Mouse (Mus musculus): Measurements from ENCODE around the gene Hnrnph2. TPM values are rescaled to one million over a fixed set of nuclear protein-coding genes. Genes with fewer than 3 reads are reported as not detected.

Hnrnph2 gene
- total and polyA plus RNA-seq, 3 experiments = 127 to 295 (median 200) TPM

DNA sequence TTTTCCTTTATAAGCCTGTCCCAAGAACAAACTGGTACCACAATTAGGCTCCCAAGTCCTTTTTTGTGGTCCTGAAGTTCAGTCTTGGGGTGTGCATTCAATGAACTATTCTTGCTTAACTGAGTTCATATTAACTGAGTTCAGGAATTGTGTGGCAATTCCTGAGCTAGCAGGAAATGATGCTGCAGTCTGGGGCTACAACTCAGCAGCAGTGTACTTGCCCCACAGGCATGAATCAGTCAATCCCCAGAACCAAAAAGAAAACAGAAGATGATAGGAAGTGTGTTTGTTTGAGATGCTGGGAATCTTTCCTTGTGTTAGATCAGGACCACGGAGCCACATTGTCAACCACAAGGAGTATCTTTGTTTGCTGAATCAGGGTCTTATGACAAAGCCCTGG, 51.1 kb downstream of the Hnrnph2 start:
- peaks cover 0 to 5% of the 10 kb centered on the region in 2 experiments; a peak in 2 of 4 replicates for H3K4me1 ChIP-seq (ENCODE audit: control insufficient read depth in 1 of 2, insufficient read depth in 2 of 2, low read length in 2 of 2)
- H3K27ac ChIP-seq (ENCODE audit: control insufficient read depth, low read depth, low read length) = no peak overlapping the region
- H3K4me3 ChIP-seq (ENCODE audit: control insufficient read depth in 1 of 2, insufficient read depth in 1 of 2, low read depth in 2 of 2, low read length in 2 of 2) = no peak overlapping the region
- H3K27me3 ChIP-seq (ENCODE audit: control insufficient read depth in 1 of 2, insufficient read depth in 2 of 2, low read length in 2 of 2) = peaks cover 1 to 2% of the 10 kb centered on the region in 2 experiments; a peak in 2 of 4 replicates
- no peak for DNase-seq (ENCODE audit: low read depth, low spot score)
- no peaks in the 10 kb centered on the region for H3K79me2 ChIP-seq (ENCODE audit: control insufficient read depth, insufficient read depth, low read length, poor library complexity)
- no peaks in the 10 kb centered on the region for H3K9me3 ChIP-seq (replicated peaks; ENCODE audit: insufficient read depth, low read length)
- H3K9ac ChIP-seq (ENCODE audit: control insufficient read depth, low read depth, low read length, poor library complexity, severe bottlenecking) = no peak overlapping the region
- no peak for TF ChIP-seq ELF1 (IDR thresholded peaks at IDR 0.05; ENCODE audit: low read depth, low read length)
- TF ChIP-seq MXI1 (IDR thresholded peaks at IDR 0.05; ENCODE audit: low read depth, low read length) = no peak
- TF ChIP-seq CTCF (IDR thresholded peaks at IDR 0.05 in 2 of 3, conservative IDR thresholded peaks at IDR 0.05 in 1 of 3; ENCODE audit: control insufficient read depth in 1 of 3, insufficient read depth in 1 of 3, low read depth in 2 of 3, low read length in 3 of 3, poor library complexity in 1 of 3, severe bottlenecking in 1 of 3) = no peak
- no peak for TF ChIP-seq TAL1 (IDR thresholded peaks at IDR 0.05; ENCODE audit: low read length)
- TF ChIP-seq MAFK (IDR thresholded peaks at IDR 0.05; ENCODE audit: borderline replicate concordance, low read depth, low read length) = no peak
- TF ChIP-seq NRF1 (IDR thresholded peaks at IDR 0.05; ENCODE audit: insufficient read depth, low read depth, low read length, poor library complexity, severe bottlenecking) = no peak
- TF ChIP-seq POLR2AphosphoS2 (IDR thresholded peaks at IDR 0.05; ENCODE audit: low read length) = no peak
- no peak for TF ChIP-seq ZC3H11A (IDR thresholded peaks at IDR 0.05; ENCODE audit: low read depth, low read length)
- no peak for TF ChIP-seq USF1 (IDR thresholded peaks at IDR 0.05; ENCODE audit: low read depth, low read length)
- TF ChIP-seq MAZ (IDR thresholded peaks at IDR 0.05; ENCODE audit: low read depth, low read length) = no peak
- no peak for TF ChIP-seq MAX (IDR thresholded peaks at IDR 0.05; ENCODE audit: low read length)
- TF ChIP-seq BHLHE40 (IDR thresholded peaks at IDR 0.05; ENCODE audit: borderline replicate concordance, low read depth, low read length) = no peak
- no peak for TF ChIP-seq TCF12 (IDR thresholded peaks at IDR 0.05; ENCODE audit: low read depth, low read length)
- H3K36me3 ChIP-seq (ENCODE audit: control insufficient read depth in 1 of 2, insufficient read depth in 2 of 2, low read length in 2 of 2) = peaks cover 0 to 1% of the 10 kb centered on the region in 2 experiments; a peak in 2 of 4 replicates

Other genes starting within 250 kb of the Hnrnph2 start
- gene Drp2, start 196.6 kb upstream of the Hnrnph2 start, total RNA-seq (2012; rRNA removed) = 0.39 and 0.49 TPM in 2 replicates
- 1 to 10 TPM in 1 of 2 experiments, not detected in 1; 1.6 TPM for gene Drp2, start 196.6 kb upstream of the Hnrnph2 start, polyA plus RNA-seq (2012; ENCODE audit: insufficient read depth in 1 of 2, insufficient read length in 2 of 2, low read depth in 1 of 2, low replicate concordance in 2 of 2, missing spikeins in 1 of 2)
- not detected in 2 replicates for gene Taf7l, start 124.7 kb upstream of the Hnrnph2 start, total RNA-seq (2012; rRNA removed)
- not detected for gene Taf7l, start 124.7 kb upstream of the Hnrnph2 start, polyA plus RNA-seq (2012; ENCODE audit: insufficient read depth in 1 of 2, insufficient read length in 2 of 2, low read depth in 1 of 2, low replicate concordance in 2 of 2, missing spikeins in 1 of 2)
- gene Timm8a1, start 59.3 kb upstream of the Hnrnph2 start, total RNA-seq (2012; rRNA removed) = 217 and 240 TPM in 2 replicates
- 100 to 1,000 TPM; 267 to 449 TPM for gene Timm8a1, start 59.3 kb upstream of the Hnrnph2 start, polyA plus RNA-seq (2012; ENCODE audit: insufficient read depth in 1 of 2, insufficient read length in 2 of 2, low read depth in 1 of 2, low replicate concordance in 2 of 2, missing spikeins in 1 of 2)
- 134 and 137 TPM in 2 replicates for gene Btk, start 17.6 kb upstream of the Hnrnph2 start, total RNA-seq (2012; rRNA removed)
- 100 to 1,000 TPM; 291 to 327 TPM for gene Btk, start 17.6 kb upstream of the Hnrnph2 start, polyA plus RNA-seq (2012; ENCODE audit: insufficient read depth in 1 of 2, insufficient read length in 2 of 2, low read depth in 1 of 2, low replicate concordance in 2 of 2, missing spikeins in 1 of 2)
- 6,735 and 6,935 TPM in 2 replicates for gene Rpl36a, start 15.5 kb upstream of the Hnrnph2 start, total RNA-seq (2012; rRNA removed)
- 1,000 to 10,000 TPM in 1 of 2 experiments, not detected in 1; 1,673 TPM for gene Rpl36a, start 15.5 kb upstream of the Hnrnph2 start, polyA plus RNA-seq (2012; ENCODE audit: insufficient read depth in 1 of 2, insufficient read length in 2 of 2, low read depth in 1 of 2, low replicate concordance in 2 of 2, missing spikeins in 1 of 2)
- 10.0 and 10.2 TPM in 2 replicates for gene Gla, start 54 bp upstream of the Hnrnph2 start, total RNA-seq (2012; rRNA removed)
- gene Gla, start 54 bp upstream of the Hnrnph2 start, polyA plus RNA-seq (2012; ENCODE audit: insufficient read depth in 1 of 2, insufficient read length in 2 of 2, low read depth in 1 of 2, low replicate concordance in 2 of 2, missing spikeins in 1 of 2) = 10 to 100 TPM in 1 of 2 experiments, not detected in 1; 17.0 TPM
- not detected in 2 replicates for gene Armcx4, start 85.3 kb downstream of the Hnrnph2 start, total RNA-seq (2012; rRNA removed)
- gene Armcx4, start 85.3 kb downstream of the Hnrnph2 start, polyA plus RNA-seq (2012; ENCODE audit: insufficient read depth in 1 of 2, insufficient read length in 2 of 2, low read depth in 1 of 2, low replicate concordance in 2 of 2, missing spikeins in 1 of 2) = not detected
- 0.10 TPM in 1 of 2 replicates, not detected in the other for gene Armcx1, start 116.8 kb downstream of the Hnrnph2 start, total RNA-seq (2012; rRNA removed)
- under 1 TPM in 1 of 2 experiments, not detected in 1; 0.10 TPM for gene Armcx1, start 116.8 kb downstream of the Hnrnph2 start, polyA plus RNA-seq (2012; ENCODE audit: insufficient read depth in 1 of 2, insufficient read length in 2 of 2, low read depth in 1 of 2, low replicate concordance in 2 of 2, missing spikeins in 1 of 2)
- gene Armcx6, start 150.2 kb downstream of the Hnrnph2 start, total RNA-seq (2012; rRNA removed) = not detected in 2 replicates
- not detected for gene Armcx6, start 150.2 kb downstream of the Hnrnph2 start, polyA plus RNA-seq (2012; ENCODE audit: insufficient read depth in 1 of 2, insufficient read length in 2 of 2, low read depth in 1 of 2, low replicate concordance in 2 of 2, missing spikeins in 1 of 2)
- 4.2 and 5.5 TPM in 2 replicates for gene Armcx3, start 155.4 kb downstream of the Hnrnph2 start, total RNA-seq (2012; rRNA removed)
- 1 to 10 TPM in 1 of 2 experiments, not detected in 1; 5.0 TPM for gene Armcx3, start 155.4 kb downstream of the Hnrnph2 start, polyA plus RNA-seq (2012; ENCODE audit: insufficient read depth in 1 of 2, insufficient read length in 2 of 2, low read depth in 1 of 2, low replicate concordance in 2 of 2, missing spikeins in 1 of 2)
- gene Armcx2, start 208.0 kb downstream of the Hnrnph2 start, total RNA-seq (2012; rRNA removed) = 10.2 and 11.8 TPM in 2 replicates
- 10 to 100 TPM in 1 of 2 experiments, not detected in 1; 13.0 TPM for gene Armcx2, start 208.0 kb downstream of the Hnrnph2 start, polyA plus RNA-seq (2012; ENCODE audit: insufficient read depth in 1 of 2, insufficient read length in 2 of 2, low read depth in 1 of 2, low replicate concordance in 2 of 2, missing spikeins in 1 of 2)